Mouse (Mus musculus): ENCODE data around the gene Olfr1337.
"Not testable (repeated sequence)": the region's sequence is repeated elsewhere in the genome, so short reads cannot be mapped to it uniquely, and the experiment has no call there.

Olfr1337 gene

DNA sequence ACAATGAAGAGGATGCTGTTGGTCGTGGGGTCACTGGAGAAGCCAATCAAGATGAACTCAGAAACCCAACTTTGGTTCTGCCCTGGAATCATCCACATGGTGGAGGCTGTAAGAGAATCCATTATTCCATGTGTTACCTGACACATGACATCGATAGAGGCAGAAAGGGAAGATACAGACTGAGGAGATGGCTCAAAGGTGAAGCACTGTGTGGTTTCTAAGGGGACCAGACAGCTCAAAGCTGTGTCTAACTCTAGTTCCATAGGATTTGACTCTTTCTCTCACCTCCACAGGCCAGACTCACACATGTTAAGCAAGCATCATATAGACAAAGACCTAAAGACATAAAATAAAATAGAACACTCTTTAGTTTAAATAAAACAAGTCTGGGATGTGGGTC lies at the start of gene Olfr1337:
TSS of gene Olfr1337 (minus strand) at position 101 of the 400 bp plus-strand sequence.
- DNase-seq: no peak

- DNase-seq: peak; percentile 7
Observed at GRCm38 (mm10) chr4:118818921-118819320, 36.5 kb upstream of the Olfr1337 start.

DNA sequence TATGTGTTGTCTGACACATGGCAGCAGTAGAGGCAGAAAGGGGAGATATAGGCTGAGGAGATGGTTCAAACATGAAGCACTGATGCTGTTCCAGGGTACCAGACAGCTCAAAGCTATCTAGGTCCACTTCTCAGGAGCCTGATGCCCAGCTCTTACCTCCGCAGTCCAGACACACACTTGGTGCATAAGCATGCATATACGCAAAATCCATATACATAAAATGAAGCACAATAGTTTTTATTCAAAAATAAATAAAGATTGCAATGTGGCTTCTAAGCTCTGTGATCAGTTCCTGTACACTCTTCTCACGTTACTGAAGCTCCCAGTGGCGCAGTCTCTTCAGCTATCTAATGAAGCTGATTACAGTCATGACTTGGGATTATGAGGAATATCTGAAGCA lies 27.5 kb upstream of the Olfr1337 start, which contains the start of gene Olfr1335:
TSS of gene Olfr1335 (minus strand) at position 101 of the 400 bp plus-strand sequence.
- DNase-seq: no peak

DNA sequence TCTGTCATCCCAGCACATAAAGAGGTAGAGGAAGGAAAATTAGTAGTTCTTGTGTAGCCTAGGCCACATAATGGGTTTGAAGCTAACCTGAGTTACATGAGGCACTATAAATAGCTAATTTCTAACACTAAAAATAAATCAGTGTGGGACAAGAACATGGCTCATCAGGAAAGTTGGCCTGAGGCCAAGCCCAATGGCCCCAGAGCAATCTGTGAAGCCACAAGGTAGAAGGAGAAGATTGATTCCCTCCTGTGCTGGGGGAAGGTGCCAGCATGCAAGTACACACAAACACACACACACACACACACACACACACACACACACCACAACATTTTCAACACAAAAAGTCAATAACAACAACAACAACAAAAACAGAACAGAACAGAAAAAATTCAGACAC lies 10.4 kb upstream of the Olfr1337 start:
- not testable (repeated sequence) for DNase-seq

DNA sequence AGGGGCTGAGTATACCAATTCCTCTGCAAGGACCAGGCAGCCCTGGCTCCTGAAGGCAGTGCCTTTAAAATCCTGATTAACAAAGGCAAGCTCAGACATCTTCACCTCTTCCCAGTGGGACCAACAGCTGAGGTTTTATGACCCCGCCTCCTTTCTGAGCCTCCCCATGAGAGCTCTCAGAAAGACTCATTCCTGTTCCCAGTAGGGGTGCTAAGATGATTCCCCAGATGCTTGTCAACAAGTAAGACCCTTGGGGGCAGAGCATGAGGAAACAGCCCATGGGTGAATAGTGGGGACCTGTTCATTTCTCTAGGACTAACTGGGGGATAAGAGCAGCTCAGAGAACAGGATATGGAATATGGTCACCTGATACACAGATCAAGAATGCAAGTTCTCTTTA lies 23.7 kb downstream of the Olfr1337 start, which contains the start of gene Olfr1338:
TSS of gene Olfr1338 (minus strand) at position 101 of the 400 bp plus-strand sequence.
- DNase-seq: no peak

DNA sequence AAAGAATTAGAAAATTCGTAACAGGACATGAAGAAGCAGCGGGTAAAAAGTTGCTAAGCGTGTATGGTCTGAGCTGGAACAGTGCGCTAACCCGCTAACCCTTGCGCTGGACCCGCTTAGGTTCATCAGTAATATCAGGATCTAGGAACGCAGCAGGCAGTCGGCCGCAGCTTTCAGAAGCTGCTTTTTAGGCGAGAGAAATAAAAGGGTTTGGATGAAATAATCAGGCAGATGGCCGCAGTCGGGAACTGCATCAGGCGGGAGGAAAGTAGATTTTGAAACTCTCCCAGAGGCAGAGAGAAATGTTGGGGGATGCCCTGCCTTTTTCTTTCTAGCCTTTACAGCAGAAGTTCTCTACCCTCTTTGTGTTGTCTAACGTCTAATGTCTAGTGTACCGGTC lies 40.5 kb downstream of the Olfr1337 start:
- DNase-seq: no peak

- no peak for DNase-seq
Observed at GRCm38 (mm10) chr4:118740988-118741698, 41.2 kb downstream of the Olfr1337 start.

GRCm38 (mm10) chr4:118739574-118739973 lies 42.8 kb downstream of the Olfr1337 start:
- no peak for DNase-seq

DNA sequence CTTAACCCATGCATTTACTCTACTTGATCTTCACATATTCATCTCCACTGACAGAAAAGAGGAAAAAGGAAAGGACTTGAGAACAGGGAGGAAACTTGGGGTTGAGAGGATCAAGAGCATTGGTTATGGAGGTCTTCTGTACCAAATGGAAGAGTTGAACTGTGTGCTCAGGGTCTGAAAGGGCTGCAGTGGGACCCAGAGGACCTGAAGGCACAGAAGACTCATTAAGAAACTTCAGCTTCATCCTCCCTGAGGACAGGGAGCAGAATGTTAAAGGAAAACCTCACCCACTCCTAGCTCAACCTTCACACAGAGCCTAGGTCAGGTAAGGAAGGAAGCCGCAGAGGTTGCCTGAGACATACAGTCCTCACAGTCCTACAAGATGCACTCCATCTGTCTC lies 50.5 kb downstream of the Olfr1337 start, which contains the start of gene Olfr1339:
TSS of gene Olfr1339 (plus strand) at position 301 of the 400 bp plus-strand sequence.
- DNase-seq: no peak

Measured in layer of hippocampus, adult 9-11 months (tissue).